Mouse (Mus musculus) midbrain, embryonic 14.5 days (tissue): ENCODE results near the gene Caln1. TPM values are rescaled to one million over a fixed set of nuclear protein-coding genes. Genes with fewer than 3 reads are reported as not detected.

Source experiments
- ATAC-seq: fragments of 200-750 bp; cut with Nextera tagmentation; 2 replicates; pipeline ENCODE4 v1.8.0; 2017; ENCODE audit warnings: moderate number of reproducible peaks, moderate library complexity; ENCODE audit not compliant: low FRiP score, low TSS enrichment
- DNase-seq: peaks from one replicate; pipeline ENCODE4 v3.0.0-alpha.2; 2015
- H3K27ac ChIP-seq: fragments of 300-500 bp; sonication (generic); replicated peaks from 2 replicates; pipeline ENCODE4 v1.5.1; 2014; ENCODE audit warnings: mild to moderate bottlenecking, low read depth, low read length, moderate library complexity
- H3K27me3 ChIP-seq: fragments of 300-500 bp; sonication (generic); 2 replicates; pipeline ENCODE4 v1.6.1; 2014; ENCODE audit warnings: low read length, control low read depth, mixed read lengths; ENCODE audit not compliant: control insufficient read depth, insufficient read depth
- H3K36me3 ChIP-seq: fragments of 300-500 bp; sonication (generic); 2 replicates; pipeline ENCODE4 v1.6.1; 2014; ENCODE audit warnings: low read length, control low read depth; ENCODE audit not compliant: control insufficient read depth, insufficient read depth
- H3K4me1 ChIP-seq: fragments of 300-500 bp; sonication (generic); 2 replicates; pipeline ENCODE4 v1.6.1; 2014; ENCODE audit warnings: mild to moderate bottlenecking, antibody characterized with exemption, low read length, control low read depth; ENCODE audit not compliant: control insufficient read depth, insufficient read depth
- H3K4me2 ChIP-seq: fragments of 300-500 bp; sonication (generic); 2 replicates; pipeline ENCODE4 v1.6.1; 2014; ENCODE audit warnings: mild to moderate bottlenecking, low read length, moderate library complexity
- H3K4me3 ChIP-seq: fragments of 300-500 bp; sonication (generic); replicated peaks from 2 replicates; pipeline ENCODE4 v1.5.1; 2014; ENCODE audit warnings: low read depth, low read length
- H3K9ac ChIP-seq: fragments of 300-500 bp; sonication (generic); replicated peaks from 2 replicates; pipeline ENCODE4 v1.6.1; 2014; ENCODE audit warnings: mild to moderate bottlenecking, low read length, moderate library complexity
- H3K9me3 ChIP-seq: fragments of 300-500 bp; sonication (generic); 2 replicates; pipeline ENCODE4 v1.6.1; 2016; ENCODE audit warnings: low read length, control low read depth, mixed read lengths; ENCODE audit not compliant: control insufficient read depth
- WGBS: fragments of 180-500 bp; shearing (Covaris S2); extraction: QIAGEN DNeasy Blood & Tissue Kit; methylation state at CpG from one replicate; pipeline ENCODE4 v1.1.7; 2014; 5-methylcytosine and 5-hydroxymethylcytosine counted together
- polyA plus RNA-seq: library from polyadenylated mRNA; unstranded; fragments of >200 nt; fragmentation: Nextera tagmentation; extraction: Ambion mirVana; gene quantifications from 2 replicates; pipeline ENCODE4 v1.2.1, GENCODE M21; 2014

The Caln1 gene
- polyA plus RNA-seq, 1 experiment from 2014 or later, result 8.4 TPM

DNA sequence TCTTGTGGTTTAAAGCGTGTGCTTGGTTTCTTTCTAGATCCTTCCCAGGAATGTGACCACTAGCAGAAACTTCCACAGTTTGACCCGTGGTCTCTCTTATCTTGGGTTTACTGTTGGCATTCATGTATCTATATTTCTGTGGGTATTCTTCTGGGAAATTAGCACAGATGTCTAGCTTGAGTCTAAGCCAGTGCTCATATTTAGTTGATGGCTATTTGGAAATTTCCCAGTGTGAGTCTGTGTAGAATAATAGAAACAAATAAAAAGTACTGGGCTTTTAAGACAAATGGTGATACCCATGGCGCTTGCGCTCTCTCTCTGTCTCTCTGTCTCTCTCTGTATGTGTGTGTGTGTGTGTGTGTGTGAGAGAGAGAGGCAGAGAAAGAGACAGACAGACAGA is 330.2 kb downstream of the Caln1 start:
- H3K4me2 ChIP-seq, result no peak overlapping the region
- ATAC-seq (no peak), DNase-seq (no peak)
- no peaks in the 10 kb centered on the region for H3K27me3 ChIP-seq
- H3K9ac ChIP-seq, result no peak overlapping the region
- no peak overlapping the region for H3K27ac ChIP-seq
- H3K4me3 ChIP-seq, result no peak overlapping the region
- H3K4me1 ChIP-seq, result peaks cover 4% of the 10 kb centered on the region; the same call in 1 of the 2 replicates
- WGBS, result 99% methylated on average over 4 of the region's 4 CpGs
- no peaks in the 10 kb centered on the region for H3K36me3 ChIP-seq
- H3K9me3 ChIP-seq, result no peaks in the 10 kb centered on the region

- Histone ChIP-seq H3K27ac (no peak overlapping the region), H3K9ac (no peak overlapping the region), H3K36me3 (no peaks in the 10 kb centered on the region), H3K4me3 (no peak overlapping the region), H3K9me3 (no peaks in the 10 kb centered on the region), H3K27me3 (no peaks in the 10 kb centered on the region), H3K4me2 (no peak overlapping the region), H3K4me1 (peaks cover 4% of the 10 kb centered on the region; the same call in 1 of the 2 replicates)
- WGBS, result 80% methylated on average over 6 of the region's 6 CpGs
- DNase-seq, result no peak
- ATAC-seq, result no peak
Observed at GRCm38 (mm10) chr5:130701777-130702176, 332.5 kb downstream of the Caln1 start.

GRCm38 (mm10) chr5:130702361-130702760 is 333.1 kb downstream of the Caln1 start:
- H3K9ac ChIP-seq, result no peak overlapping the region
- H3K4me2 ChIP-seq, result no peak overlapping the region
- no peak overlapping the region for H3K4me3 ChIP-seq
- no peaks in the 10 kb centered on the region for H3K36me3 ChIP-seq
- peaks cover 4% of the 10 kb centered on the region; the same call in 1 of the 2 replicates for H3K4me1 ChIP-seq
- ATAC-seq, result no peak
- no peak overlapping the region for H3K27ac ChIP-seq
- DNase-seq, result no peak
- H3K27me3 ChIP-seq, result no peaks in the 10 kb centered on the region
- no peaks in the 10 kb centered on the region for H3K9me3 ChIP-seq
- WGBS, result 71% methylated on average over 4 of the region's 4 CpGs

- H3K36me3 ChIP-seq, result no peaks in the 10 kb centered on the region
- DNase-seq, result no peak
- H3K27ac ChIP-seq, result no peak overlapping the region
- WGBS, result 90% methylated on average over 4 of the region's 4 CpGs
- no peak overlapping the region for H3K4me2 ChIP-seq
- ATAC-seq, result no peak
- no peak overlapping the region for H3K4me3 ChIP-seq
- H3K4me1 ChIP-seq, result peaks cover 4% of the 10 kb centered on the region; the same call in 1 of the 2 replicates
- no peaks in the 10 kb centered on the region for H3K27me3 ChIP-seq
- H3K9me3 ChIP-seq, result no peaks in the 10 kb centered on the region
- H3K9ac ChIP-seq, result no peak overlapping the region
Observed at GRCm38 (mm10) chr5:130704866-130705265, 335.6 kb downstream of the Caln1 start.

- H3K36me3 ChIP-seq, result no peaks in the 10 kb centered on the region
- no peak overlapping the region for H3K4me3 ChIP-seq
- no peak overlapping the region for H3K27ac ChIP-seq
- WGBS, result 74% methylated on average over 6 of the region's 6 CpGs
- H3K9me3 ChIP-seq, result no peaks in the 10 kb centered on the region
- no peak overlapping the region for H3K4me2 ChIP-seq
- H3K27me3 ChIP-seq, result no peaks in the 10 kb centered on the region
- H3K9ac ChIP-seq, result no peak overlapping the region
- ATAC-seq (no peak), DNase-seq (no peak)
- H3K4me1 ChIP-seq, result peaks cover 4% of the 10 kb centered on the region; the same call in 1 of the 2 replicates
Observed at GRCm38 (mm10) chr5:130706202-130706855, 337.1 kb downstream of the Caln1 start.

DNA sequence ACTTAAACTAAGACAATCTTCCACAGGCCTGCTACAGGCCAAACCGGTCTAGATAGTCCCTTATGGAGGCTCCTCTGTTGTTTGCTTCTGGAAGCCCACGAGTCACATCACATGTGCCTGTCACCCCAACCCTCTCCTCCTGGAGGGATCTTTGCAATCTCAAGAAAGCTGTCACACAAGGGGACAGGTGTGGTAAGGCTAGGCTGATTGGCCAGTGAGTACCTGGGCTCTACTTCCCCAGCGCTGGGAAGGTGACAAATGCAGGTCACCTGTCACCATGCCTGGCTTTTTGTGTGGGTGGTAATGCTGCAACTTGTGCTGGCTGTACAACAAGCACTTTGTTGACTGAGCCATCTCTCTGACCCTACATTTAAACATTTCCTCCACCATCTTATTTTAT is 338.5 kb downstream of the Caln1 start:
- H3K4me3 ChIP-seq, result no peak overlapping the region
- no peak overlapping the region for H3K27ac ChIP-seq
- H3K4me2 ChIP-seq, result no peak overlapping the region
- no peaks in the 10 kb centered on the region for H3K9me3 ChIP-seq
- no peaks in the 10 kb centered on the region for H3K4me1 ChIP-seq
- ATAC-seq (no peak), DNase-seq (no peak)
- H3K27me3 ChIP-seq, result no peaks in the 10 kb centered on the region
- no peak overlapping the region for H3K9ac ChIP-seq
- H3K36me3 ChIP-seq, result no peaks in the 10 kb centered on the region
- WGBS, result 84% methylated on average over 3 of the region's 3 CpGs

- no peaks in the 10 kb centered on the region for H3K27me3 ChIP-seq
- 73% methylated on average over 4 of the region's 4 CpGs for WGBS
- H3K9me3 ChIP-seq, result no peaks in the 10 kb centered on the region
- H3K4me2 ChIP-seq, result no peak overlapping the region
- DNase-seq, result no peak
- H3K36me3 ChIP-seq, result no peaks in the 10 kb centered on the region
- H3K4me1 ChIP-seq, result no peaks in the 10 kb centered on the region
- ATAC-seq, result no peak
- H3K9ac ChIP-seq, result no peak overlapping the region
- no peak overlapping the region for H3K4me3 ChIP-seq
- H3K27ac ChIP-seq, result no peak overlapping the region
Observed at GRCm38 (mm10) chr5:130708616-130709015, 339.4 kb downstream of the Caln1 start.

GRCm38 (mm10) chr5:130711643-130712042 is 342.4 kb downstream of the Caln1 start:
- Histone ChIP-seq H3K4me2 (no peak overlapping the region), H3K4me3 (no peak overlapping the region), H3K36me3 (no peaks in the 10 kb centered on the region), H3K27ac (no peak overlapping the region), H3K4me1 (no peaks in the 10 kb centered on the region), H3K9me3 (no peaks in the 10 kb centered on the region), H3K9ac (no peak overlapping the region), H3K27me3 (no peaks in the 10 kb centered on the region)
- WGBS, result 95% methylated on average over 2 of the region's 2 CpGs
- DNase-seq (no peak), ATAC-seq (no peak)

GRCm38 (mm10) chr5:130712281-130712680 is 343.0 kb downstream of the Caln1 start:
- 41% methylated on average over 1 of the region's 1 CpGs for WGBS
- DNase-seq, result no peak
- Histone ChIP-seq H3K27me3 (no peaks in the 10 kb centered on the region), H3K27ac (no peak overlapping the region), H3K9me3 (no peaks in the 10 kb centered on the region), H3K4me3 (no peak overlapping the region), H3K4me1 (no peaks in the 10 kb centered on the region), H3K9ac (no peak overlapping the region), H3K36me3 (no peaks in the 10 kb centered on the region), H3K4me2 (no peak overlapping the region)
- no peak for ATAC-seq
